Mouse (Mus musculus): ENCODE measurements around the gene Tcf19. TPM values are rescaled to one million over a fixed set of nuclear protein-coding genes. Genes with fewer than 3 reads are reported as not detected.

Gene Tcf19
- 46.8 and 54.8 TPM in 2 replicates for polyA plus RNA-seq (2014; fragmentation: Nextera tagmentation; extraction: Ambion mirVana)

- peak; percentile 92 for ATAC-seq (ENCODE audit: insufficient read depth, low FRiP score, low TSS enrichment)
- no peaks in the 10 kb centered on the region for H3K9me3 ChIP-seq (ENCODE audit: control insufficient read depth, low read length)
- H3K36me3 ChIP-seq (ENCODE audit: control insufficient read depth, insufficient read depth, low read length), result no peaks in the 10 kb centered on the region
- H3K27me3 ChIP-seq (ENCODE audit: control insufficient read depth, insufficient read depth, low read length), result no peaks in the 10 kb centered on the region
- WGBS, result 1% methylated on average over 67 of the region's 67 CpGs
- peak within 1 kb of the TSS; percentile 54 for H3K9ac ChIP-seq (ENCODE audit: low read length)
- H3K4me3 ChIP-seq (ENCODE audit: low read depth, low read length), result peak within 1 kb of the TSS; percentile 56
- peaks cover 6% of the 10 kb centered on the region for H3K4me1 ChIP-seq (ENCODE audit: control insufficient read depth, insufficient read depth, low read length)
- H3K27ac ChIP-seq (ENCODE audit: low read depth, low read length), result 0 out of 2 replicates have a peak within 1 kb of the TSS, but pooled peaks have one; percentile 20
- peak within 1 kb of the TSS; percentile 72 for H3K4me2 ChIP-seq (ENCODE audit: low read depth)
- peak; percentile 97 for DNase-seq (ENCODE audit: low spot score)
These were observed at the start of gene Tcf19, which contains the start of gene Cchcr1 for GRCm38 (mm10) chr17:35516652-35517500. Gene Tcf19 (minus strand): TSS chr17:35516824. Gene Cchcr1 (plus strand): TSS chr17:35517100.

GRCm38 (mm10) chr17:35558216-35558615 is 41.6 kb upstream of the Tcf19 start:
- H3K27ac ChIP-seq (ENCODE audit: low read depth, low read length), result no peak overlapping the region
- H3K9ac ChIP-seq (ENCODE audit: low read length), result no peak overlapping the region
- ATAC-seq (ENCODE audit: insufficient read depth, low FRiP score, low TSS enrichment), result no peak
- 64% methylated on average over 8 of the region's 8 CpGs for WGBS
- no peaks in the 10 kb centered on the region for H3K27me3 ChIP-seq (ENCODE audit: control insufficient read depth, insufficient read depth, low read length)
- H3K9me3 ChIP-seq (ENCODE audit: control insufficient read depth, low read length), result no peaks in the 10 kb centered on the region
- H3K4me1 ChIP-seq (ENCODE audit: control insufficient read depth, insufficient read depth, low read length), result no peaks in the 10 kb centered on the region
- no peak for DNase-seq (ENCODE audit: low spot score)
- H3K36me3 ChIP-seq (ENCODE audit: control insufficient read depth, insufficient read depth, low read length), result no peaks in the 10 kb centered on the region
- no peak overlapping the region for H3K4me3 ChIP-seq (ENCODE audit: low read depth, low read length)
- no peak overlapping the region for H3K4me2 ChIP-seq (ENCODE audit: low read depth)

DNA sequence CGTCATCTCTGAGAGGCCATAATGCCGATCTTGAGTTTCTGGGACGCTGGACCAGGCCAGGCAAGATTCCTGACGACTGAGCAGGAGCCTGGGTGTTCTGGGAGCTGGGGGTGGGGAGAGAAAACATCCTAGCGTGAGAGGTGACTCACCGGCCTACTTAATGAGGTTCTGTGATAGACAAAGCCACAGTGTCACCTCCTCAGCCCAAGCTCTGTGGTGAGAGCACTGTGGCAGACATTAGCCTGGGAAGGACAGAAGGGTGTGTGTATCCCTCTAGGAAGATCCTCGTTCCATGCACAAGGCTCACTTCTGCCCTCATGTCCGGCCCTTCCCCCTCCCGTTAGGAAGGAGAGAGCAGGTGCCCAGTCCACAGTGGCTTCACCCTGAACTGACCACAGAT is 40.7 kb upstream of the Tcf19 start:
- H3K4me2 ChIP-seq (ENCODE audit: low read depth), result no peak overlapping the region
- H3K27ac ChIP-seq (ENCODE audit: low read depth, low read length), result no peak overlapping the region
- DNase-seq (ENCODE audit: low spot score) (no peak), ATAC-seq (ENCODE audit: insufficient read depth, low FRiP score, low TSS enrichment) (no peak)
- no peaks in the 10 kb centered on the region for H3K27me3 ChIP-seq (ENCODE audit: control insufficient read depth, insufficient read depth, low read length)
- no peak overlapping the region for H3K4me3 ChIP-seq (ENCODE audit: low read depth, low read length)
- WGBS, result 84% methylated on average over 9 of the region's 9 CpGs
- H3K9ac ChIP-seq (ENCODE audit: low read length), result no peak overlapping the region
- H3K4me1 ChIP-seq (ENCODE audit: control insufficient read depth, insufficient read depth, low read length), result no peaks in the 10 kb centered on the region
- H3K36me3 ChIP-seq (ENCODE audit: control insufficient read depth, insufficient read depth, low read length), result no peaks in the 10 kb centered on the region
- H3K9me3 ChIP-seq (ENCODE audit: control insufficient read depth, low read length), result no peaks in the 10 kb centered on the region

GRCm38 (mm10) chr17:35556812-35557211 is 40.2 kb upstream of the Tcf19 start:
- H3K27me3 ChIP-seq (ENCODE audit: control insufficient read depth, insufficient read depth, low read length), result no peaks in the 10 kb centered on the region
- H3K4me3 ChIP-seq (ENCODE audit: low read depth, low read length), result no peak overlapping the region
- H3K9ac ChIP-seq (ENCODE audit: low read length), result no peak overlapping the region
- no peaks in the 10 kb centered on the region for H3K4me1 ChIP-seq (ENCODE audit: control insufficient read depth, insufficient read depth, low read length)
- WGBS, result 39% methylated on average over 5 of the region's 5 CpGs
- H3K4me2 ChIP-seq (ENCODE audit: low read depth), result no peak overlapping the region
- H3K27ac ChIP-seq (ENCODE audit: low read depth, low read length), result no peak overlapping the region
- no peaks in the 10 kb centered on the region for H3K9me3 ChIP-seq (ENCODE audit: control insufficient read depth, low read length)
- DNase-seq (ENCODE audit: low spot score), result peak; percentile 67
- no peak for ATAC-seq (ENCODE audit: insufficient read depth, low FRiP score, low TSS enrichment)
- H3K36me3 ChIP-seq (ENCODE audit: control insufficient read depth, insufficient read depth, low read length), result no peaks in the 10 kb centered on the region

- Histone ChIP-seq H3K4me3 (ENCODE audit: low read depth, low read length) (no peak overlapping the region), H3K27me3 (ENCODE audit: control insufficient read depth, insufficient read depth, low read length) (no peaks in the 10 kb centered on the region), H3K9ac (ENCODE audit: low read length) (no peak overlapping the region), H3K4me1 (ENCODE audit: control insufficient read depth, insufficient read depth, low read length) (no peaks in the 10 kb centered on the region), H3K36me3 (ENCODE audit: control insufficient read depth, insufficient read depth, low read length) (no peaks in the 10 kb centered on the region), H3K27ac (ENCODE audit: low read depth, low read length) (no peak overlapping the region), H3K9me3 (ENCODE audit: control insufficient read depth, low read length) (no peaks in the 10 kb centered on the region), H3K4me2 (ENCODE audit: low read depth) (no peak overlapping the region)
- no peak for ATAC-seq (ENCODE audit: insufficient read depth, low FRiP score, low TSS enrichment)
- no peak for DNase-seq (ENCODE audit: low spot score)
- 93% methylated on average over 13 of the region's 13 CpGs for WGBS
These were observed 39.7 kb upstream of the Tcf19 start for GRCm38 (mm10) chr17:35556186-35556765.

DNA sequence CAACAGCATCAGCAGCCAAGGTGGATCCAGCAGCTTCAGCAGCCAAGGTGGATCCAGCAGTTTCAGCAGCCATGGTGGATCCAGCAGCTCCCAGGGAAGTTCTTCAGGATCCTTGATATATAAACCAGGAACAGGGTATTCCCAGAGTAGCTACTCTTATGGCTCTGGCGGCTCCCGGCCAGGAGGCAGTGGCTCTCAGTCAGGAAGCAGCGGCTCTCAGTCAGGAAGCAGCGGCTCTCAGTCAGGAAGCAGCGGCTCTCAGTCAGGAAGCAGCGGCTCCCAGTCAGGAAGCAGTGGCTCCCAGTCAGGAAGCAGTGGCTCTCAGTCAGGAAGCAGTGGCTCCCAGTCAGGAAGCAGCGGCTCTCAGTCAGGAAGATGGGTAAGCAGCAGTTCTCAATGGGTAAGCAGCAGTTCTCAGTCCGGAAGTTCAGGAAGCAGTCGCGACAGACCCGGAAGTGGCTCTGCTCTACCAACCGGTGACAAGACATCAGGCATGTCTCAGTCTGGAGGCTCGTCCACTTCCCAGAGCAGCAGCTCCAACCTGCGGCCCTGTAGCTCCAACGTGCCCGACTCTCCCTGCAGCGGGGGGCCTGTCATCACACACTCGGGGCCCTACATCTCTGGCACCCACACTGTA is 38.3 kb upstream of the Tcf19 start:
- Histone ChIP-seq H3K9ac (ENCODE audit: low read length) (no peak overlapping the region), H3K4me1 (ENCODE audit: control insufficient read depth, insufficient read depth, low read length) (no peaks in the 10 kb centered on the region), H3K4me3 (ENCODE audit: low read depth, low read length) (no peak overlapping the region), H3K9me3 (ENCODE audit: control insufficient read depth, low read length) (no peaks in the 10 kb centered on the region), H3K27me3 (ENCODE audit: control insufficient read depth, insufficient read depth, low read length) (no peaks in the 10 kb centered on the region), H3K27ac (ENCODE audit: low read depth, low read length) (no peak overlapping the region), H3K4me2 (ENCODE audit: low read depth) (no peak overlapping the region), H3K36me3 (ENCODE audit: control insufficient read depth, insufficient read depth, low read length) (no peaks in the 10 kb centered on the region)
- no peak for ATAC-seq (ENCODE audit: insufficient read depth, low FRiP score, low TSS enrichment)
- DNase-seq (ENCODE audit: low spot score), result no peak
- 86% methylated on average over 18 of the region's 18 CpGs for WGBS

DNA sequence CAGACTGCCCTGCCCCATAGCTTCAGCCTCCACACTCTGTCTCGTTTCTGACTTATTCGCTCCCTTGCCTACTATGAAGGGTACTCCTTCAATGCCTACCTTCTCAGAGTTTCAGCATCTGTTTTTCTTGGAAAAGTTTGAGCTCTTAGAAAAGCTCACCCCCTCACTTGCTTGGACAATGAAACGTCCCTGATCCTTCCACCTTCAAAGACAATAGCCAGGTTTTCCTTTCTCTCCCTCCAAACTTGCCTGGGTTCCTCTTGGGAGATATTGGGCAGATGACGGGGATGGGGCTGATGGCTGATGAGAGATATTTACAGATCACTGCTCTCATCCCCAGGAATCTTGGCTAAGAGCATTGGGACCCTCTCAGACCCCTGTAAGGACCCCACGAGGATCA is 37.7 kb upstream of the Tcf19 start:
- no peak overlapping the region for H3K4me3 ChIP-seq (ENCODE audit: low read depth, low read length)
- H3K36me3 ChIP-seq (ENCODE audit: control insufficient read depth, insufficient read depth, low read length), result no peaks in the 10 kb centered on the region
- H3K9me3 ChIP-seq (ENCODE audit: control insufficient read depth, low read length), result no peaks in the 10 kb centered on the region
- no peaks in the 10 kb centered on the region for H3K4me1 ChIP-seq (ENCODE audit: control insufficient read depth, insufficient read depth, low read length)
- H3K27ac ChIP-seq (ENCODE audit: low read depth, low read length), result no peak overlapping the region
- ATAC-seq (ENCODE audit: insufficient read depth, low FRiP score, low TSS enrichment) (no peak), DNase-seq (ENCODE audit: low spot score) (no peak)
- no peak overlapping the region for H3K9ac ChIP-seq (ENCODE audit: low read length)
- H3K27me3 ChIP-seq (ENCODE audit: control insufficient read depth, insufficient read depth, low read length), result no peaks in the 10 kb centered on the region
- no peak overlapping the region for H3K4me2 ChIP-seq (ENCODE audit: low read depth)
- 85% methylated on average over 5 of the region's 5 CpGs for WGBS

DNA sequence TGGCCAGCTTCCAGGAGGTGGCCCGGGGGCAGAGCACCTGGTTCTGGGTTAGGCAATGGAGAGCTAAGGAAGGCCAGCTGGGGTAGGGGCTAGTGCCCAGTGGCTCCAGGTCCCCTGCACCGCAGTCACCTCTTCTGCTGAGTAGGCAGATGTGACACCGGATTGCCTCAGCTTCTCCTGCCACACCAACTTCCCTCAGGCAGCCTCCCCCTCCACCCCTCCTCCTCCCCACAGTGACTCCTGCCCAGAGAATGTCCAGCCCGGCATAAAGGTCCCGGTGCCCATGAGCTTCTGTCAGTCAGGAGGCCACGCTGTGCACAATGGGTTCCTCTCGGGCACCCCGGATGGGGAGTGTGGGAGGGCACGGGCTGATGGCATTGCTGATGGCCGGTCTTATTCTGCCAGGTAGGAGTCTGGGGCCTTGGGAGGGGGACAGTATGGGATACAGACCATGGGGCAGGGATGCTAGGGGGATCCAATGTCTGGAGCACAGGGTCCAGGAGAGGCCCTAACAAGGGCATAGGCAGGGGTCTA is 35.3 kb upstream of the Tcf19 start, which contains the start of gene Cdsn:
Gene Cdsn, plus strand, starts transcription at position 248 of the 534 bp plus-strand sequence.
- Histone ChIP-seq H3K4me3 (ENCODE audit: low read depth, low read length) (no peak within 1 kb of the TSS), H3K27me3 (ENCODE audit: control insufficient read depth, insufficient read depth, low read length) (no peaks in the 10 kb centered on the region), H3K4me1 (ENCODE audit: control insufficient read depth, insufficient read depth, low read length) (no peaks in the 10 kb centered on the region), H3K9ac (ENCODE audit: low read length) (no peak within 1 kb of the TSS), H3K27ac (ENCODE audit: low read depth, low read length) (no peak within 1 kb of the TSS), H3K4me2 (ENCODE audit: low read depth) (no peak within 1 kb of the TSS), H3K9me3 (ENCODE audit: control insufficient read depth, low read length) (no peaks in the 10 kb centered on the region), H3K36me3 (ENCODE audit: control insufficient read depth, insufficient read depth, low read length) (no peaks in the 10 kb centered on the region)
- DNase-seq (ENCODE audit: low spot score) (no peak), ATAC-seq (ENCODE audit: insufficient read depth, low FRiP score, low TSS enrichment) (no peak)
- WGBS, result 77% methylated on average over 10 of the region's 10 CpGs
